ENCODE assay signal across 19 mouse cellular contexts in the genomic region with DNA sequence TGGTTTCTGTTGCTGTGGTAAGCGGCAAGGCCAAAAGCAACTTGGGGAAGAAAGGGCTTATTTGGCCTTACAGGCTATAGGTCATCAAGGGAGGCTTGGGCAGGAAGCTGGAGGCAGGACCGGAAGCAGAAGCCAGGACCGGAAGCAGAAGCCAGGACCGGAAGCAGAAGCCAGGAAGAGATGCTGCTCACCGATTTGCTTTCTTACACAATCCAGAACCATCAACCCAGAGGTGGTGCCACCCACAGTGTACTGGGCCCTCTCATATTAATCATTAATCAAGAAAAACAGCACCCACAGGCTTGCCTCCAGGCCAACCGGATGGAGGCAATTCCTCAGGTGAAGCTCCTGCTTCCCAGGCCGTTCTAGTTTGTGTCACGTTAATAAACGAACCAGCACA. TPM values are rescaled to one million over a fixed set of nuclear protein-coding genes. Genes with fewer than 3 reads are reported as not detected.
DNase-seq lines count a peak whose midpoint lies in the region; ATAC-seq lines count a peak whose summit lies in the region.
"Had no signal": no experiment of that assay in that cellular context is flagged by ENCODE, and none has a peak within 500 bp of the region (broad histone marks: within the 10 kb centered on the region; RNA-seq: fewer than 3 reads in every experiment).

No protein-coding gene starts in this region.

- no peak overlapping the region for H3K9ac ChIP-seq in kidney, embryonic 14.5 days (ENCODE audit: low read depth, low read length)
- H3K9ac ChIP-seq in kidney, embryonic 16.5 days (replicated peaks; ENCODE audit: low read length), result no peak overlapping the region
- H3K9ac ChIP-seq: heart, embryonic 13.5 days; midbrain, embryonic 15.5 days; neural tube, embryonic 12.5 days had no signal

- ATAC-seq in kidney, embryonic 14.5 days (ENCODE audit: low FRiP score, low TSS enrichment), result no peak
- 0 out of 2 replicates have a peak, but pooled peaks have one; percentile 12 for ATAC-seq in kidney, embryonic 16.5 days (ENCODE audit: low FRiP score, low TSS enrichment)
- peak; percentile 45; the same call in 1 of the 2 replicates for ATAC-seq in megakaryocyte, adult 5-6 weeks (ENCODE audit: poor library complexity, severe bottlenecking)
- ATAC-seq: forebrain, embryonic 14.5 days; hindbrain, embryonic 16.5 days; midbrain, embryonic 15.5 days had no signal

- no peak overlapping the region for H3K27ac ChIP-seq in kidney, embryonic 14.5 days (ENCODE audit: low read depth, low read length)
- H3K27ac ChIP-seq in kidney, embryonic 16.5 days (ENCODE audit: low read length), result no peak overlapping the region
- H3K27ac ChIP-seq: heart, embryonic 13.5 days; midbrain, embryonic 15.5 days; neural tube, embryonic 12.5 days had no signal

- no peaks in the 10 kb centered on the region for H3K9me3 ChIP-seq in kidney, embryonic 14.5 days (ENCODE audit: control insufficient read depth, low read length)
- no peaks in the 10 kb centered on the region for H3K9me3 ChIP-seq in kidney, embryonic 16.5 days (ENCODE audit: low read length)
- H3K9me3 ChIP-seq: heart, embryonic 13.5 days; midbrain, embryonic 15.5 days; neural tube, embryonic 12.5 days had no signal

- DNase-seq in kidney, adult 11 months, result peak; percentile 64
- DNase-seq in 416B (ENCODE audit: low read depth), result peak; percentile 78
- no peak for DNase-seq in lung, adult 18-20 months
- no peak for DNase-seq in spleen, postnatal 36 days (ENCODE audit: low spot score in 2 of 2)
- no peak for DNase-seq in ovary, adult 18-20 months (ENCODE audit: low spot score)
- DNase-seq: cerebellum, adult 11-12 months had no signal

- H3K4me2 ChIP-seq in kidney, embryonic 14.5 days (replicated peaks; ENCODE audit: low read depth, low read length), result no peak overlapping the region
- H3K4me2 ChIP-seq in kidney, embryonic 16.5 days (replicated peaks; ENCODE audit: low read depth, low read length), result no peak overlapping the region
- H3K4me2 ChIP-seq: heart, embryonic 13.5 days; midbrain, embryonic 15.5 days; neural tube, embryonic 12.5 days had no signal

- WGBS in kidney, embryonic 14.5 days, result 81% methylated on average over 9 of the region's 9 CpGs
- WGBS in kidney, embryonic 16.5 days, result 76% methylated on average over 9 of the region's 9 CpGs

- no peak overlapping the region for H3K4me3 ChIP-seq in kidney, embryonic 14.5 days (ENCODE audit: low read length)
- H3K4me3 ChIP-seq in kidney, embryonic 16.5 days (ENCODE audit: low read length), result no peak overlapping the region
- H3K4me3 ChIP-seq: heart, embryonic 13.5 days; midbrain, embryonic 15.5 days; neural tube, embryonic 12.5 days had no signal

- H3K4me1 ChIP-seq in kidney, embryonic 14.5 days (ENCODE audit: control insufficient read depth, insufficient read depth, low read length), result no peaks in the 10 kb centered on the region
- no peaks in the 10 kb centered on the region for H3K4me1 ChIP-seq in kidney, embryonic 16.5 days (ENCODE audit: insufficient read depth, low read length)
- H3K4me1 ChIP-seq: midbrain, embryonic 15.5 days; neural tube, embryonic 12.5 days had no signal

- no peaks in the 10 kb centered on the region for H3K36me3 ChIP-seq in kidney, embryonic 14.5 days (ENCODE audit: control insufficient read depth, insufficient read depth, low read length)
- no peaks in the 10 kb centered on the region for H3K36me3 ChIP-seq in kidney, embryonic 16.5 days (ENCODE audit: insufficient read depth, low read length)
- H3K36me3 ChIP-seq: heart, embryonic 13.5 days; midbrain, embryonic 15.5 days; neural tube, embryonic 12.5 days had no signal

- no peaks in the 10 kb centered on the region for H3K27me3 ChIP-seq in kidney, embryonic 14.5 days (ENCODE audit: control insufficient read depth, insufficient read depth, low read length)
- no peaks in the 10 kb centered on the region for H3K27me3 ChIP-seq in kidney, embryonic 16.5 days (ENCODE audit: insufficient read depth, low read length)
- H3K27me3 ChIP-seq: heart, embryonic 13.5 days; midbrain, embryonic 15.5 days; neural tube, embryonic 12.5 days had no signal

RNA-seq across cellular contexts. Expression of a gene that starts 10.8 kb away (rescaled TPM):
- not detected in 2 replicates for polyA plus RNA-seq in kidney, embryonic 14.5 days (2014; fragmentation: Nextera tagmentation; extraction: Ambion mirVana)
- 0.05 TPM in 1 of 2 replicates, not detected in the other for polyA plus RNA-seq in kidney, embryonic 16.5 days (2015; fragmentation: Nextera tagmentation; extraction: Ambion mirVana)
- not detected in 2 replicates for total RNA-seq in megakaryocyte, adult 5-6 weeks (2015)
- not detected in 2 replicates for total RNA-seq in megakaryocyte, adult 5-6 weeks (2017)
- total RNA-seq: gastrocnemius, adult 18-20 months; heart, postnatal 4 days; MEL had no signal
- polyA plus RNA-seq: heart, embryonic 13.5 days; limb, embryonic 11.5 days; spleen, adult 2 months had no signal

RNA-seq across cellular contexts. Expression of a gene that starts 22.5 kb away (rescaled TPM):
- 0.17 and 0.38 TPM in 2 replicates for polyA plus RNA-seq in kidney, embryonic 14.5 days (2014; fragmentation: Nextera tagmentation; extraction: Ambion mirVana)
- 0.21 and 0.46 TPM in 2 replicates for polyA plus RNA-seq in kidney, embryonic 16.5 days (2015; fragmentation: Nextera tagmentation; extraction: Ambion mirVana)
- 0.27 TPM in 1 of 2 replicates, not detected in the other for total RNA-seq in megakaryocyte, adult 5-6 weeks (2015)
- total RNA-seq in megakaryocyte, adult 5-6 weeks (2017), result 0.18 and 0.94 TPM in 2 replicates
- total RNA-seq: MEL had no signal
- polyA plus RNA-seq: limb, embryonic 11.5 days had no signal

RNA-seq across cellular contexts. Expression of a gene that starts 37.5 kb away (rescaled TPM):
- 114 and 133 TPM in 2 replicates for polyA plus RNA-seq in kidney, embryonic 14.5 days (2014; fragmentation: Nextera tagmentation; extraction: Ambion mirVana)
- 150 and 157 TPM in 2 replicates for polyA plus RNA-seq in kidney, embryonic 16.5 days (2015; fragmentation: Nextera tagmentation; extraction: Ambion mirVana)
- total RNA-seq in megakaryocyte, adult 5-6 weeks (2015), result 46.9 and 48.0 TPM in 2 replicates
- 52.6 and 60.9 TPM in 2 replicates for total RNA-seq in megakaryocyte, adult 5-6 weeks (2017)

Comparison
In these comparisons a context has a peak if more than half of its experiments do, and no peak if none do; other contexts are left out.
1. DNase-seq: peak in kidney, adult 11 months (single experiment) and 416B (single experiment); none in lung, adult 18-20 months (0 of 2), spleen, postnatal 36 days (0 of 2) and ovary, adult 18-20 months (single experiment).